Mouse (Mus musculus) embryonic facial prominence, embryonic 12.5 days (tissue): ENCODE results near the gene Lonrf3. TPM values are rescaled to one million over a fixed set of nuclear protein-coding genes. Genes with fewer than 3 reads are reported as not detected.

ENCODE experiments used
- ATAC-seq: fragments of 200-750 bp; cut with Nextera tagmentation; 2 replicates; pipeline ENCODE4 v1.8.0; 2017; ENCODE audit not compliant: insufficient number of reproducible peaks, insufficient read depth, low FRiP score, low TSS enrichment
- H3K27ac ChIP-seq: fragments of 300-500 bp; sonication (generic); 2 replicates; pipeline ENCODE4 v1.5.1; 2016; ENCODE audit warnings: mild to moderate bottlenecking
- H3K27me3 ChIP-seq: fragments of 300-500 bp; sonication (generic); 2 replicates; pipeline ENCODE4 v1.6.1; 2016; ENCODE audit warnings: mild to moderate bottlenecking, moderate library complexity
- H3K36me3 ChIP-seq: fragments of 300-500 bp; sonication (generic); 2 replicates; pipeline ENCODE4 v1.6.1; 2016; ENCODE audit warnings: mild to moderate bottlenecking
- H3K4me1 ChIP-seq: fragments of 300-500 bp; sonication (generic); 2 replicates; pipeline ENCODE4 v1.6.1; 2016
- H3K4me2 ChIP-seq: fragments of 300-500 bp; sonication (generic); replicated peaks from 2 replicates; pipeline ENCODE4 v1.6.1; 2016; ENCODE audit warnings: mild to moderate bottlenecking, moderate library complexity
- H3K4me3 ChIP-seq: fragments of 300-500 bp; sonication (generic); 2 replicates; pipeline ENCODE4 v1.5.1; 2016; ENCODE audit warnings: mild to moderate bottlenecking
- H3K9ac ChIP-seq: fragments of 300-500 bp; sonication (generic); 2 replicates; pipeline ENCODE4 v1.6.1; 2016; ENCODE audit warnings: mild to moderate bottlenecking, moderate library complexity
- H3K9me3 ChIP-seq: fragments of 300-500 bp; sonication (generic); 2 replicates; pipeline ENCODE4 v1.6.1; 2016; ENCODE audit warnings: mild to moderate bottlenecking, moderate library complexity
- WGBS: fragments of 180-500 bp; shearing (Covaris S2); methylation state at CpG from one replicate; pipeline ENCODE4 v1.1.7; 2016; 5-methylcytosine and 5-hydroxymethylcytosine counted together
- polyA plus RNA-seq: library from polyadenylated mRNA; unstranded; fragments of >200 nt; fragmentation: Nextera tagmentation; extraction: Ambion mirVana; gene quantifications from 2 replicates; pipeline ENCODE4 v1.2.1, GENCODE M21; 2016

The Lonrf3 gene
- polyA plus RNA-seq, result 0.50 and 0.59 TPM in 2 replicates

- peaks cover 45% of the 10 kb centered on the region for H3K27me3 ChIP-seq
- no peaks in the 10 kb centered on the region for H3K4me1 ChIP-seq
- no peaks in the 10 kb centered on the region for H3K9me3 ChIP-seq
- H3K9ac ChIP-seq, result peak within 1 kb of the TSS; percentile 27; the same call in 1 of the 2 replicates
- peak; percentile 28; the same call in 1 of the 2 replicates for ATAC-seq
- H3K4me2 ChIP-seq, result peak within 1 kb of the TSS; percentile 72
- no peaks in the 10 kb centered on the region for H3K36me3 ChIP-seq
- 21% methylated on average over 68 of the region's 68 CpGs for WGBS
- peak within 1 kb of the TSS; percentile 40 for H3K4me3 ChIP-seq
- no peak within 1 kb of the TSS for H3K27ac ChIP-seq
Measured at GRCm38 (mm10) chrX:36328271-36329039, at the start of gene Lonrf3. Gene Lonrf3 (plus strand): TSS chrX:36328353.

- no peaks in the 10 kb centered on the region for H3K27me3 ChIP-seq
- WGBS, result 63% methylated on average over 1 of the region's 1 CpGs
Measured at GRCm38 (mm10) chrX:36278750-36279149, 49.4 kb upstream of the Lonrf3 start.

GRCm38 (mm10) chrX:36311420-36311819 is 16.7 kb upstream of the Lonrf3 start:
- Histone ChIP-seq H3K4me2 (no peak overlapping the region), H3K9me3 (no peaks in the 10 kb centered on the region), H3K4me1 (no peaks in the 10 kb centered on the region), H3K36me3 (no peaks in the 10 kb centered on the region), H3K27ac (no peak overlapping the region), H3K9ac (no peak overlapping the region), H3K4me3 (no peak overlapping the region), H3K27me3 (no peaks in the 10 kb centered on the region)
- no peak for ATAC-seq
- 74% methylated on average over 3 of the region's 3 CpGs for WGBS

More at GRCm38 (mm10) chrX:36278750-36279149, 49.4 kb upstream of the Lonrf3 start:
- Histone ChIP-seq H3K36me3 (no peaks in the 10 kb centered on the region), H3K27ac (no peak overlapping the region), H3K4me1 (no peaks in the 10 kb centered on the region), H3K9me3 (no peaks in the 10 kb centered on the region), H3K4me2 (no peak overlapping the region), H3K9ac (no peak overlapping the region), H3K4me3 (no peak overlapping the region)
- ATAC-seq, result no peak

- no peak for ATAC-seq
- Histone ChIP-seq H3K36me3 (no peaks in the 10 kb centered on the region), H3K4me3 (peak overlapping the region; percentile 40), H3K27me3 (peaks cover 45% of the 10 kb centered on the region), H3K9ac (no peak overlapping the region), H3K4me1 (no peaks in the 10 kb centered on the region), H3K9me3 (no peaks in the 10 kb centered on the region), H3K27ac (no peak overlapping the region), H3K4me2 (peak overlapping the region; percentile 72)
- 12% methylated on average over 19 of the region's 20 CpGs for WGBS
Measured at GRCm38 (mm10) chrX:36327491-36328255, 480 bp upstream of the Lonrf3 start.

- no peaks in the 10 kb centered on the region for H3K36me3 ChIP-seq
- peaks cover 45% of the 10 kb centered on the region for H3K27me3 ChIP-seq
- no peaks in the 10 kb centered on the region for H3K9me3 ChIP-seq
- H3K4me1 ChIP-seq, result no peaks in the 10 kb centered on the region
- H3K4me2 ChIP-seq, result peak overlapping the region; percentile 72
- 17% methylated on average over 51 of the region's 66 CpGs for WGBS
- no peak overlapping the region for H3K27ac ChIP-seq
- 0 out of 2 replicates have a peak, but pooled peaks have one; percentile 28 for ATAC-seq
- peak overlapping the region; percentile 40 for H3K4me3 ChIP-seq
- peak overlapping the region; percentile 27; the same call in 1 of the 2 replicates for H3K9ac ChIP-seq
Measured at GRCm38 (mm10) chrX:36329040-36329649, 992 bp downstream of the Lonrf3 start.

GRCm38 (mm10) chrX:36329849-36330411 is 1.8 kb downstream of the Lonrf3 start:
- Histone ChIP-seq H3K4me3 (peak overlapping the region; percentile 40), H3K27me3 (peaks cover 45% of the 10 kb centered on the region), H3K9ac (no peak overlapping the region), H3K9me3 (no peaks in the 10 kb centered on the region), H3K4me1 (no peaks in the 10 kb centered on the region), H3K4me2 (peak overlapping the region; percentile 72), H3K27ac (no peak overlapping the region), H3K36me3 (no peaks in the 10 kb centered on the region)
- WGBS, result 18% methylated on average over 27 of the region's 44 CpGs
- no peak for ATAC-seq

GRCm38 (mm10) chrX:36352446-36352845 is 24.3 kb downstream of the Lonrf3 start:
- Histone ChIP-seq H3K4me1 (no peaks in the 10 kb centered on the region), H3K9me3 (no peaks in the 10 kb centered on the region), H3K9ac (no peak overlapping the region), H3K4me3 (no peak overlapping the region), H3K36me3 (no peaks in the 10 kb centered on the region), H3K27ac (no peak overlapping the region), H3K27me3 (no peaks in the 10 kb centered on the region), H3K4me2 (no peak overlapping the region)
- ATAC-seq, result no peak
- WGBS, result 62% methylated on average over 3 of the region's 3 CpGs

GRCm38 (mm10) chrX:36385340-36385739 is 57.2 kb downstream of the Lonrf3 start:
- Histone ChIP-seq H3K9ac (no peak overlapping the region), H3K27me3 (no peaks in the 10 kb centered on the region), H3K4me2 (no peak overlapping the region), H3K27ac (no peak overlapping the region), H3K9me3 (no peaks in the 10 kb centered on the region), H3K4me3 (no peak overlapping the region), H3K4me1 (no peaks in the 10 kb centered on the region), H3K36me3 (no peaks in the 10 kb centered on the region)
- no peak for ATAC-seq

GRCm38 (mm10) chrX:36389971-36390370 is 61.8 kb downstream of the Lonrf3 start:
- no peak overlapping the region for H3K9ac ChIP-seq
- ATAC-seq, result no peak
- WGBS, result 55% methylated on average over 3 of the region's 3 CpGs
- H3K9me3 ChIP-seq, result no peaks in the 10 kb centered on the region
- H3K27me3 ChIP-seq, result no peaks in the 10 kb centered on the region
- H3K27ac ChIP-seq, result no peak overlapping the region
- no peaks in the 10 kb centered on the region for H3K36me3 ChIP-seq
- H3K4me1 ChIP-seq, result no peaks in the 10 kb centered on the region
- H3K4me3 ChIP-seq, result no peak overlapping the region
- H3K4me2 ChIP-seq, result no peak overlapping the region

- no peak for ATAC-seq
- no peaks in the 10 kb centered on the region for H3K9me3 ChIP-seq
- no peaks in the 10 kb centered on the region for H3K4me1 ChIP-seq
- no peaks in the 10 kb centered on the region for H3K36me3 ChIP-seq
- 49% methylated on average over 2 of the region's 2 CpGs for WGBS
- H3K27ac ChIP-seq, result no peak overlapping the region
- no peak overlapping the region for H3K4me3 ChIP-seq
- no peak overlapping the region for H3K4me2 ChIP-seq
- H3K9ac ChIP-seq, result no peak overlapping the region
- H3K27me3 ChIP-seq, result no peaks in the 10 kb centered on the region
Measured at GRCm38 (mm10) chrX:36390503-36390902, 62.4 kb downstream of the Lonrf3 start.

GRCm38 (mm10) chrX:36392672-36393071 is 64.5 kb downstream of the Lonrf3 start:
- ATAC-seq, result no peak
- 74% methylated on average over 6 of the region's 6 CpGs for WGBS
- Histone ChIP-seq H3K27ac (no peak overlapping the region), H3K9me3 (no peaks in the 10 kb centered on the region), H3K36me3 (no peaks in the 10 kb centered on the region), H3K4me1 (no peaks in the 10 kb centered on the region), H3K9ac (no peak overlapping the region), H3K4me3 (no peak overlapping the region), H3K4me2 (no peak overlapping the region), H3K27me3 (no peaks in the 10 kb centered on the region)
